Mouse (Mus musculus): ENCODE data around the gene Snapc2. TPM values are rescaled to one million over a fixed set of nuclear protein-coding genes. Genes with fewer than 3 reads are reported as not detected.

Gene Snapc2
- polyA plus RNA-seq, 1 experiment from 2014 or later: 61.6 TPM

GRCm38 (mm10) chr8:4257350-4257749 lies 4.5 kb downstream of the Snapc2 start:
- H3K9ac ChIP-seq: no peak overlapping the region

GRCm38 (mm10) chr8:4258233-4258632 lies 5.4 kb downstream of the Snapc2 start:
- Histone ChIP-seq H3K4me3 (peak overlapping the region; percentile 87), H3K4me1 (peaks cover 34% of the 10 kb centered on the region), H3K9me3 (no peaks in the 10 kb centered on the region), H3K27ac (peak overlapping the region; percentile 86), H3K4me2 (peak overlapping the region; percentile 92), H3K9ac (peak overlapping the region; percentile 77), H3K27me3 (no peaks in the 10 kb centered on the region), H3K36me3 (peaks cover 54% of the 10 kb centered on the region)
- ATAC-seq (ENCODE audit: borderline replicate concordance, extremely low read depth, low FRiP score, low TSS enrichment): peak; percentile 54
- WGBS: under 1% methylated on average over 35 of the region's 35 CpGs

More at GRCm38 (mm10) chr8:4257350-4257749, 4.5 kb downstream of the Snapc2 start:
- ATAC-seq (ENCODE audit: borderline replicate concordance, extremely low read depth, low FRiP score, low TSS enrichment): no peak
- no peaks in the 10 kb centered on the region for H3K27me3 ChIP-seq
- no peak overlapping the region; the same call in 1 of the 2 replicates for H3K27ac ChIP-seq
- 83% methylated on average over 4 of the region's 4 CpGs for WGBS
- peak overlapping the region; percentile 92 for H3K4me2 ChIP-seq
- H3K36me3 ChIP-seq: peaks cover 46% of the 10 kb centered on the region
- no peak overlapping the region for H3K4me3 ChIP-seq
- H3K9me3 ChIP-seq: no peaks in the 10 kb centered on the region
- H3K4me1 ChIP-seq: peaks cover 38% of the 10 kb centered on the region

DNA sequence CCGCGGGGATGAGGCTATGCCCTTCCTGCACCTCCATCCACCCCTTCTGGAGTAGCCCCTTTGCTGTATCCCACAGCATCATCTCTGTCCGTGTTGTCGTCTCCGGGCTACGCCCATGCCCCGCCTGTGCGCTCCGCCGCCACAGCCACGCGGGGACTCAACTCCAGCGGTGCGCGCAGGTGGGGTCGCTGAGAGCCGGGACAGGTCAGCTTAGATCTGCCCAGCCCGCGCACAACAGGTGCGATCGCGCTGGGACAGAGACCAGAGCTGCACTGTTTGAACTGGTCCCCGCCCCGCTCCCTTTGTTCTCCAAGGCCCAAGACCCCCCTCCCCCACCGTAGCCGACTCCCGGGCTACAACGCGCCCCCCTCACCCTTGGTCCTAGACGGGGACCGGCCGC lies 5.8 kb downstream of the Snapc2 start:
- H3K36me3 ChIP-seq: peaks cover 58% of the 10 kb centered on the region
- WGBS: 0% methylated on average over 31 of the region's 32 CpGs
- peak overlapping the region; percentile 86 for H3K27ac ChIP-seq
- peak overlapping the region; percentile 87 for H3K4me3 ChIP-seq
- peak; percentile 75 for ATAC-seq (ENCODE audit: borderline replicate concordance, extremely low read depth, low FRiP score, low TSS enrichment)
- no peaks in the 10 kb centered on the region for H3K9me3 ChIP-seq
- no peaks in the 10 kb centered on the region for H3K27me3 ChIP-seq
- H3K9ac ChIP-seq: peak overlapping the region; percentile 77
- H3K4me1 ChIP-seq: peaks cover 32% of the 10 kb centered on the region
- H3K4me2 ChIP-seq: peak overlapping the region; percentile 92

DNA sequence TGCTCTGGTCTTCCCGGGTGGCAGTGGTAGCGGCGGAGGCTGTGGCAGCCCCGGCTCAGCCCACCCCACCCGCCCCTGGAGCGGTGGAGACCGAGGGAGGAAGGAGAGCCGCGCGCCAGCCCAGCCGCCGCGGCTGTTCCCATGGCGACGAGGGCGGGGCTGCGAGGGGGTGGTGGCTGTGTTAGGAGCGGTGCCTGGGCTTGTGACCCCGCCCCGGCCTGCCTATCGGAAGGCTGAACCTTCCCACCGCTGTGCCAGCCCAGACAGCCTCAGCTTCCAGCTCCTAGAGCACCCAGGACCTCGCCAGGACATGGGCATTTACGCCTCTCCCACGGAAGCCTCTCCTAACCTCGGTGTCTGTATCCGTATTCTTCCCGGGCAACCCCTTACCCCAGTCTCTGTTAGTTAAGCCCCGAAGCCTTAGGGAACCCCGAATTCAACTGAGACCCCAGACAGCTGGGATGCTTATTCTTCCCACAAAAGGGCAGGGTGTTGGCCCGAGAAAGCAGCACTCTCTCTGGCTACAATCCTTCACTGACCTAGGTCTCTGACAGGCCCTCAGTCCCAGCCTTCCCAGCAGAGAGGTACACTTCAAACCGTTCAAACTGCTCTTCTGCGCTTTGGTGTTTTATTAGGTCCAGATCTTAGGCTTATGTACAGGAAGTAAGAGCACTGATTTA lies 6.4 kb downstream of the Snapc2 start, which contains the start of gene Ctxn1:
TSS of gene Ctxn1 (minus strand) at position 150 of the 680 bp plus-strand sequence.
- peak within 1 kb of the TSS; percentile 92 for H3K4me2 ChIP-seq
- peaks cover 62% of the 10 kb centered on the region for H3K36me3 ChIP-seq
- no peaks in the 10 kb centered on the region for H3K9me3 ChIP-seq
- 7% methylated on average over 25 of the region's 33 CpGs for WGBS
- peaks cover 26% of the 10 kb centered on the region for H3K4me1 ChIP-seq
- peak within 1 kb of the TSS; percentile 86 for H3K27ac ChIP-seq
- peak; percentile 94 for ATAC-seq (ENCODE audit: borderline replicate concordance, extremely low read depth, low FRiP score, low TSS enrichment)
- H3K4me3 ChIP-seq: peak within 1 kb of the TSS; percentile 87
- no peaks in the 10 kb centered on the region for H3K27me3 ChIP-seq
- peak within 1 kb of the TSS; percentile 77 for H3K9ac ChIP-seq

- peaks cover 23% of the 10 kb centered on the region for H3K4me1 ChIP-seq
- no peaks in the 10 kb centered on the region for H3K27me3 ChIP-seq
- H3K36me3 ChIP-seq: peaks cover 63% of the 10 kb centered on the region
- no peak overlapping the region for H3K4me2 ChIP-seq
- WGBS: 77% methylated on average over 4 of the region's 4 CpGs
- H3K9ac ChIP-seq: no peak overlapping the region
- ATAC-seq (ENCODE audit: borderline replicate concordance, extremely low read depth, low FRiP score, low TSS enrichment): no peak
- no peak overlapping the region for H3K4me3 ChIP-seq
- H3K27ac ChIP-seq: peak overlapping the region; percentile 57
- H3K9me3 ChIP-seq: no peaks in the 10 kb centered on the region
These were observed 6.9 kb downstream of the Snapc2 start for GRCm38 (mm10) chr8:4259805-4260170.

- Histone ChIP-seq H3K36me3 (peaks cover 81% of the 10 kb centered on the region), H3K9ac (no peak overlapping the region), H3K27ac (no peak overlapping the region), H3K4me3 (no peak overlapping the region), H3K27me3 (no peaks in the 10 kb centered on the region), H3K9me3 (no peaks in the 10 kb centered on the region), H3K4me1 (peaks cover 7% of the 10 kb centered on the region; the same call in 1 of the 2 replicates), H3K4me2 (no peak overlapping the region)
- no peak for ATAC-seq (ENCODE audit: borderline replicate concordance, extremely low read depth, low FRiP score, low TSS enrichment)
- WGBS: 84% methylated on average over 8 of the region's 8 CpGs
These were observed 10.4 kb downstream of the Snapc2 start for GRCm38 (mm10) chr8:4263105-4263791.

DNA sequence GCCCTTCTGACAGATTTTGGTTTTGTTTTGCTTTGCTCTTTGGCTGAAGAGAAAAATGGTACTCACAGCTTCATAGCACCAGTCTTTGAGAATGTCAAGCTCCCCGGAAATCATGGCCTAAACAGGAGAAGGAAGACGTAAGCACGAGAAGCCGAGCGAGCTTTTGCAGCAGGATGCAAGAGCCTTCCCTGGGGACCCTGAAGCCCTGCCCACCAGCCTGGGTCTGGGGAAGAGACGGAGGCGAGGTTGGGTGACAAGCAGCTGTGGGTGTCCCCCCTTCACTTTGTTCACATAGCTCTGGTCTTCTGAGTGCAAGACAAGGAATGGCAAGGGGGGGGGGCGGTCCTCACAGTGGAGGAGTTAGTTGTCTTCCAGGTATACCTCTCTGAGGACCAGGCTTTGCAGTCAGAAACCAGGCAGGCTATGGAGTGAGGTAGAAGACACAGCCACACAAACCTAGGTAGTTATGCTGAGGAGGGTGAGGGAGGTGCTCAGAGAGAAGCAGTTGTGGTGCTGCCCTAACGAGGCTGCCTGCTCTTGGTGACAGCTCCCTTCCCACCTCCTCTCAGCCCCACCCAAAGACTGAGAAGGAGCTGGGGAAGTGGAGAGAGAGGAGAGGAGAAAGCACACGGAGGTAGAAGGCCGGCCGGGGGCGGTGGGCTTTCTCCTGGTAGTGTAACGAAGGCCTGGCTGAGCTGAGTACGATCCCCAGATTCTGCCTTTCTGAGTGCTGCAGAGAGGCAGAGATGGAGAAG lies 12.5 kb downstream of the Snapc2 start:
- no peak overlapping the region for H3K27ac ChIP-seq
- no peaks in the 10 kb centered on the region for H3K4me1 ChIP-seq
- peaks cover 89% of the 10 kb centered on the region for H3K36me3 ChIP-seq
- 92% methylated on average over 15 of the region's 15 CpGs for WGBS
- H3K9me3 ChIP-seq: no peaks in the 10 kb centered on the region
- no peak overlapping the region for H3K4me2 ChIP-seq
- no peak overlapping the region for H3K4me3 ChIP-seq
- no peaks in the 10 kb centered on the region for H3K27me3 ChIP-seq
- no peak overlapping the region for H3K9ac ChIP-seq
- no peak for ATAC-seq (ENCODE audit: borderline replicate concordance, extremely low read depth, low FRiP score, low TSS enrichment)

- peaks cover 78% of the 10 kb centered on the region for H3K36me3 ChIP-seq
- no peak overlapping the region for H3K27ac ChIP-seq
- peak; percentile 55 for ATAC-seq (ENCODE audit: borderline replicate concordance, extremely low read depth, low FRiP score, low TSS enrichment)
- H3K4me3 ChIP-seq: no peak overlapping the region
- H3K9ac ChIP-seq: no peak overlapping the region
- no peaks in the 10 kb centered on the region for H3K9me3 ChIP-seq
- H3K27me3 ChIP-seq: no peaks in the 10 kb centered on the region
- WGBS: 68% methylated on average over 15 of the region's 15 CpGs
- H3K4me1 ChIP-seq: no peaks in the 10 kb centered on the region
- H3K4me2 ChIP-seq: no peak overlapping the region
These were observed 14.7 kb downstream of the Snapc2 start for GRCm38 (mm10) chr8:4267627-4268026.

- no peak overlapping the region for H3K27ac ChIP-seq
- ATAC-seq (ENCODE audit: borderline replicate concordance, extremely low read depth, low FRiP score, low TSS enrichment): no peak
- no peaks in the 10 kb centered on the region for H3K27me3 ChIP-seq
- peaks cover 73% of the 10 kb centered on the region for H3K36me3 ChIP-seq
- no peak overlapping the region for H3K4me3 ChIP-seq
- WGBS: 94% methylated on average over 6 of the region's 6 CpGs
- H3K9ac ChIP-seq: no peak overlapping the region
- no peaks in the 10 kb centered on the region for H3K9me3 ChIP-seq
- H3K4me1 ChIP-seq: peaks cover 5% of the 10 kb centered on the region; the same call in 1 of the 2 replicates
- H3K4me2 ChIP-seq: no peak overlapping the region
These were observed 16.7 kb downstream of the Snapc2 start for GRCm38 (mm10) chr8:4269609-4270008.

- Histone ChIP-seq H3K9me3 (no peaks in the 10 kb centered on the region), H3K36me3 (peaks cover 22% of the 10 kb centered on the region), H3K27ac (peak within 1 kb of the TSS; percentile 41), H3K4me2 (peak within 1 kb of the TSS; percentile 74), H3K4me1 (peaks cover 10% of the 10 kb centered on the region), H3K9ac (peak within 1 kb of the TSS; percentile 70), H3K4me3 (peak within 1 kb of the TSS; percentile 71), H3K27me3 (no peaks in the 10 kb centered on the region)
- under 1% methylated on average over 39 of the region's 39 CpGs for WGBS
- ATAC-seq (ENCODE audit: borderline replicate concordance, extremely low read depth, low FRiP score, low TSS enrichment): peak; percentile 98
These were observed 22.6 kb downstream of the Snapc2 start, which contains the start of gene Timm44 for GRCm38 (mm10) chr8:4275275-4276110. Gene Timm44, minus strand, starts transcription at chr8:4275913.

GRCm38 (mm10) chr8:4276111-4276465 lies 23.2 kb downstream of the Snapc2 start:
- H3K4me2 ChIP-seq: peak overlapping the region; percentile 74
- H3K27me3 ChIP-seq: no peaks in the 10 kb centered on the region
- 22% methylated on average over 9 of the region's 9 CpGs for WGBS
- peak overlapping the region; percentile 71 for H3K4me3 ChIP-seq
- H3K36me3 ChIP-seq: peaks cover 22% of the 10 kb centered on the region
- peaks cover 10% of the 10 kb centered on the region for H3K4me1 ChIP-seq
- H3K9me3 ChIP-seq: no peaks in the 10 kb centered on the region
- ATAC-seq (ENCODE audit: borderline replicate concordance, extremely low read depth, low FRiP score, low TSS enrichment): no peak
- peak overlapping the region; percentile 41 for H3K27ac ChIP-seq
- peak overlapping the region; percentile 70 for H3K9ac ChIP-seq

Measured in lung, embryonic 15.5 days (tissue).